Mouse (Mus musculus) heart, postnatal 4 days (tissue): ENCODE measurements around the gene Pwp2. TPM values are rescaled to one million over a fixed set of nuclear protein-coding genes. Genes with fewer than 3 reads are reported as not detected.
A peak's percentile ranks its signal among the peaks of the same experiment; 100 is the strongest.
"Not testable (repeated sequence)": the region's sequence is repeated elsewhere in the genome, so short reads cannot be mapped to it uniquely, and the experiment has no call there.

Experiments
- DNase-seq: peaks from one replicate; pipeline ENCODE4 v3.0.0; 2021
- total RNA-seq, 2 experiments: library from RNA; stranded (reverse); gene quantifications; 2 replicates each; pipeline ENCODE4 v1.2.3; 2021

Pwp2 gene
- total RNA-seq, result 10 to 100 TPM; 10.2 to 11.0 TPM

GRCm38 (mm10) chr10:78184531-78185380, at the start of gene Pwp2:
Gene Pwp2, minus strand, starts transcription at chr10:78185149.
- peak; percentile 90 for DNase-seq

- DNase-seq, result no peak
Measured at GRCm38 (mm10) chr10:78233756-78234155, 48.8 kb upstream of the Pwp2 start.

- no peak for DNase-seq
Measured at GRCm38 (mm10) chr10:78233161-78233560, 48.2 kb upstream of the Pwp2 start.

GRCm38 (mm10) chr10:78232301-78232980, 47.5 kb upstream of the Pwp2 start:
- DNase-seq, result no peak

GRCm38 (mm10) chr10:78228560-78228928, 43.6 kb upstream of the Pwp2 start:
- no peak for DNase-seq

GRCm38 (mm10) chr10:78227875-78228559, 43.1 kb upstream of the Pwp2 start:
- no peak for DNase-seq

- no peak for DNase-seq
Measured at GRCm38 (mm10) chr10:78224136-78224535, 39.2 kb upstream of the Pwp2 start.

- DNase-seq, result no peak
Measured at GRCm38 (mm10) chr10:78222908-78223307, 38.0 kb upstream of the Pwp2 start.

GRCm38 (mm10) chr10:78221315-78221714, 36.4 kb upstream of the Pwp2 start:
- no peak for DNase-seq

GRCm38 (mm10) chr10:78219528-78219927, 34.6 kb upstream of the Pwp2 start:
- DNase-seq, result no peak

GRCm38 (mm10) chr10:78218576-78218975, 33.6 kb upstream of the Pwp2 start:
- no peak for DNase-seq

GRCm38 (mm10) chr10:78216376-78217083, 31.6 kb upstream of the Pwp2 start:
- no peak for DNase-seq

- no peak for DNase-seq
Measured at GRCm38 (mm10) chr10:78214371-78214770, 29.4 kb upstream of the Pwp2 start.

GRCm38 (mm10) chr10:78211311-78211710, 26.4 kb upstream of the Pwp2 start:
- peak; percentile 19 for DNase-seq

- DNase-seq, result no peak
Measured at GRCm38 (mm10) chr10:78201182-78201581, 16.2 kb upstream of the Pwp2 start.

GRCm38 (mm10) chr10:78192933-78193332, 8.0 kb upstream of the Pwp2 start:
- DNase-seq, result no peak

GRCm38 (mm10) chr10:78186076-78186475, 1.1 kb upstream of the Pwp2 start:
- DNase-seq, result not testable (repeated sequence)

- DNase-seq, result no peak
Measured at GRCm38 (mm10) chr10:78185381-78185725, 404 bp upstream of the Pwp2 start.

- no peak for DNase-seq
Measured at GRCm38 (mm10) chr10:78183577-78183976, 1.4 kb downstream of the Pwp2 start.

- no peak for DNase-seq
Measured at GRCm38 (mm10) chr10:78182321-78182720, 2.6 kb downstream of the Pwp2 start.

- no peak for DNase-seq
Measured at GRCm38 (mm10) chr10:78174474-78174873, 10.5 kb downstream of the Pwp2 start.

- no peak for DNase-seq
Measured at GRCm38 (mm10) chr10:78171581-78171980, 13.4 kb downstream of the Pwp2 start.

- no peak for DNase-seq
Measured at GRCm38 (mm10) chr10:78171057-78171456, 13.9 kb downstream of the Pwp2 start.
